Mouse (Mus musculus): ENCODE data around the gene Wdr86. TPM values are rescaled to one million over a fixed set of nuclear protein-coding genes. Genes with fewer than 3 reads are reported as not detected.
A peak's percentile ranks its signal among the peaks of the same experiment; 100 is the strongest.

The Wdr86 gene
- polyA plus RNA-seq, 1 experiment from 2014 or later = 5.6 TPM

DNA sequence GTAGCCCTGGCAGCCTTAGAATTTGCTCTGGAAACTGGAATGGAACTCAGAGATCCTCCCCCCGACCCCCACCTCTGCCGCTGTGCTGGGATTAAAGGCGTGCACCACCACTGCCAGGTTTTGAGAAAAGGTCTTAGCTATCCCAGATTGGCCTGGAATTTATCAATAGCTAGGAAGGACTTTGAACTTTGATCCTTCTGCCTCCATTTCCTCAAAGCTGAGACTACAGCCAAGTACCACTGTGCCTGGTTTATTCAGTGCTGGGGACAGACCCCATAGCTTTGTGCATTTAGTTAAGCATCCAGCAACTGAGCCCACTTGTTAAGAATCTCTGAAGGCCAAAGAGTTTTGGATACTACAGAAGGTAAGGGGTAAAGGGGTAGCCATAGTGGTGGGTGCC lies 26.4 kb upstream of the Wdr86 start:
- no peak for ATAC-seq (ENCODE audit: low FRiP score, low TSS enrichment)
- Histone ChIP-seq H3K9me3 (ENCODE audit: control insufficient read depth, low read length) (no peaks in the 10 kb centered on the region), H3K4me1 (ENCODE audit: control insufficient read depth, insufficient read depth, low read length) (peaks cover 4% of the 10 kb centered on the region; the same call in 1 of the 2 replicates), H3K4me3 (replicated peaks; ENCODE audit: low read depth, low read length) (no peak overlapping the region), H3K27me3 (ENCODE audit: control insufficient read depth, insufficient read depth, low read length) (no peaks in the 10 kb centered on the region), H3K27ac (replicated peaks; ENCODE audit: low read depth, low read length) (no peak overlapping the region), H3K9ac (replicated peaks; ENCODE audit: low read length) (no peak overlapping the region), H3K4me2 (ENCODE audit: low read length) (no peak overlapping the region), H3K36me3 (ENCODE audit: control insufficient read depth, insufficient read depth, low read length) (no peaks in the 10 kb centered on the region)
- WGBS = 53% methylated on average over 3 of the region's 3 CpGs
- DNase-seq = no peak

- Histone ChIP-seq H3K9me3 (ENCODE audit: control insufficient read depth, low read length) (no peaks in the 10 kb centered on the region), H3K4me2 (ENCODE audit: low read length) (peak overlapping the region; percentile 94), H3K36me3 (ENCODE audit: control insufficient read depth, insufficient read depth, low read length) (no peaks in the 10 kb centered on the region), H3K4me1 (ENCODE audit: control insufficient read depth, insufficient read depth, low read length) (peaks cover 20% of the 10 kb centered on the region), H3K27me3 (ENCODE audit: control insufficient read depth, insufficient read depth, low read length) (no peaks in the 10 kb centered on the region), H3K9ac (replicated peaks; ENCODE audit: low read length) (no peak overlapping the region), H3K27ac (replicated peaks; ENCODE audit: low read depth, low read length) (no peak overlapping the region), H3K4me3 (replicated peaks; ENCODE audit: low read depth, low read length) (no peak overlapping the region)
- WGBS = 8% methylated on average over 2 of the region's 2 CpGs
- DNase-seq (peak; percentile 27), ATAC-seq (ENCODE audit: low FRiP score, low TSS enrichment) (no peak)
Measured at GRCm38 (mm10) chr5:24752175-24752498, 21.6 kb upstream of the Wdr86 start.

DNA sequence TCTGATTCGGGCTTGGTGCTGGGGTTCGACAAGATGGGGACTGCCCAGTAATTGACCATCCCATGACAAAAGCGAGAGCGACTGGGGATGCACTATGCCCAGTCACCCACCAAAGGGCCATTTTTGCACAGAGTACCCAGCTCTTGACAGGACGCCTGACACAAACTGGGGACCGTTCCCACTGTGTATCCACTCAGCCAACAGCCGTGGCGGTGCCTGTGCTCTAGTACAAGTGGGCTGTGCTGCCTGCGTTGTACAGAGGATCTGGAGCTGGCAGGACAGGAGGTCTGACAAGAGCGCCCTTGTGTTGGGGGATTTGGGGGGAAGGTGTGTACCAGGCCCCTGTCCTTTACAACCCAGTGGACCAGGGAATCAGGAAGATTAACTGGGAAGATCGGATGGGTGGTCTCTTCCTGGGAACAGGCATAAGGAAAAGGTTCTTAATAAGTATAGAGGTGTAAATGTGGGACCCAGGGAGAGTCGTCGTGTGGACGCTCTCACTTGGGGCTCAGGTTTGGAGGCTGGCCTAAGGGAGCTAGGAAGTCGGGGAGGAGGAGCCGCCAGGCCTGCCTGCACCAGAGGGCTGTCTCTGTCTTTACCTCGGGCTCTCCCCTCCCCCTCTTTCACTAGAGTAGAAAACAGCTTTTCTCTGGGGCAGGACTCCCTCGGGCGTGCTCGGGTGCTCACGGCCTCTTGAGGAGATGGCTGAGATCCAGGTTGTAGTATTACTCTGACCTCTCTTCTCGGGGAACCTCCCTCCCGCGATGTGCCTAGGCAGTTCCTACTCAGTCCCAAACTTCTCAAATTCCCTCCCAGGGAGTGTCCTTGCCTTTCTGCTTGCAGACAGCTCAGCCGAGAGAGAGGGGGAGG lies 21.0 kb upstream of the Wdr86 start:
- peaks cover 20% of the 10 kb centered on the region for H3K4me1 ChIP-seq (ENCODE audit: control insufficient read depth, insufficient read depth, low read length)
- H3K27me3 ChIP-seq (ENCODE audit: control insufficient read depth, insufficient read depth, low read length) = no peaks in the 10 kb centered on the region
- no peaks in the 10 kb centered on the region for H3K9me3 ChIP-seq (ENCODE audit: control insufficient read depth, low read length)
- peak; percentile 68 for DNase-seq
- H3K4me3 ChIP-seq (replicated peaks; ENCODE audit: low read depth, low read length) = peak overlapping the region; percentile 58
- no peaks in the 10 kb centered on the region for H3K36me3 ChIP-seq (ENCODE audit: control insufficient read depth, insufficient read depth, low read length)
- peak overlapping the region; percentile 74 for H3K9ac ChIP-seq (replicated peaks; ENCODE audit: low read length)
- peak; percentile 39 for ATAC-seq (ENCODE audit: low FRiP score, low TSS enrichment)
- H3K27ac ChIP-seq (replicated peaks; ENCODE audit: low read depth, low read length) = peak overlapping the region; percentile 76
- 2% methylated on average over 25 of the region's 25 CpGs for WGBS
- H3K4me2 ChIP-seq (ENCODE audit: low read length) = peak overlapping the region; percentile 94

DNA sequence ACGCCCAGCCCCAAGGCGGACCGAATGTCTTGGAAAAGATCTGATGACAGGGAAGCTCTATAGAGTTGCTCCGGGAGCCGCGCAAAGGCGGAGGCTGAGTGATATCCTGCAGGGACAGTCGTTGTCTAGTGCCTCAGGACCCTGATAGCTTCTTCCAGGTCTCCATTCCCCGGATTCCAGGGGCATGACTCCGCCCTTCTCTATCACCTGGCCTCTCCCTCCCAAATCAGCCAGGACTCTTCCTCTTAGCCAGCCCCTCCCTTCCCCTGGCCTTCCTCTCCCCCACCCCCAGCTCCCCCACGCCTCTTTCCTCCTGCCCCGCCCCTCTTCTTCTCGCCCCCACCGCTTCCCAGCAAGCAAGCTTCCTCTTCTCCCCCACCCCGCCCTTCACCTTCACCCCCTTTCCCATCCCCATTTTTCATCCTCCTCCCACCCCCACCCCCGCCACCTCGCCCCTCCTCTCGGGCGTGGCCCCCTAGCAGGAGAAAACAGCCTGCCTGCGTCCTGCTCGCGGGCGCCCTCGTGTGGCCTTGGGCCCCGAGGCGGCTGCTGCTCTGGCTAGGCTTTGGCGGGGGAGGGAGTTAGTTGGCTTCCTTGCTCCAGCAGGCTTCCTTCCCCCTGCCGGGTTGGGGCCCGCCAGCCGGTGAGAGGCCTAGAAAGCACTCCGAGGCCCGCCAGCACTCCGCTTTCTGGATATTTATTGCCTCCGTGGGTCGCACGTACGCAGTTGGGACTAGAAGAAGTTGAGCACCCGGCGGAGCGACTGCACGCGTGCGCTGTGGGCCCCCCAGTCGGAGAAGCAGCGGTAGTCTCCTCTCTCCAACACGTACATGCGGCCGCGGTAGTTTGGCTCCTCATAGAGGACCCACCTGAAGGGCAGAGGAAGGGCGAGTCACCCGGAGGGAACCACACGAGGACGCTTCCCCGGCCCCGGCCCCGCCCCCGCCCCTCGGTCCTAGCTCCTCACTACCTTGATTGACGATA lies 20.1 kb upstream of the Wdr86 start:
- Histone ChIP-seq H3K36me3 (ENCODE audit: control insufficient read depth, insufficient read depth, low read length) (no peaks in the 10 kb centered on the region), H3K4me3 (replicated peaks; ENCODE audit: low read depth, low read length) (peak overlapping the region; percentile 58), H3K4me2 (ENCODE audit: low read length) (peak overlapping the region; percentile 94), H3K9me3 (ENCODE audit: control insufficient read depth, low read length) (no peaks in the 10 kb centered on the region), H3K4me1 (ENCODE audit: control insufficient read depth, insufficient read depth, low read length) (peaks cover 20% of the 10 kb centered on the region), H3K27ac (replicated peaks; ENCODE audit: low read depth, low read length) (peak overlapping the region; percentile 76), H3K27me3 (ENCODE audit: control insufficient read depth, insufficient read depth, low read length) (no peaks in the 10 kb centered on the region), H3K9ac (replicated peaks; ENCODE audit: low read length) (peak overlapping the region; percentile 74)
- peak; percentile 95 for DNase-seq
- 2% methylated on average over 58 of the region's 59 CpGs for WGBS
- peak; percentile 85 for ATAC-seq (ENCODE audit: low FRiP score, low TSS enrichment)

GRCm38 (mm10) chr5:24749731-24750130 lies 19.2 kb upstream of the Wdr86 start:
- H3K9ac ChIP-seq (replicated peaks; ENCODE audit: low read length) = peak overlapping the region; percentile 74
- peak overlapping the region; percentile 58 for H3K4me3 ChIP-seq (replicated peaks; ENCODE audit: low read depth, low read length)
- H3K4me2 ChIP-seq (ENCODE audit: low read length) = peak overlapping the region; percentile 94
- peaks cover 20% of the 10 kb centered on the region for H3K4me1 ChIP-seq (ENCODE audit: control insufficient read depth, insufficient read depth, low read length)
- DNase-seq = peak; percentile 4
- WGBS = 54% methylated on average over 5 of the region's 5 CpGs
- no peaks in the 10 kb centered on the region for H3K27me3 ChIP-seq (ENCODE audit: control insufficient read depth, insufficient read depth, low read length)
- no peaks in the 10 kb centered on the region for H3K9me3 ChIP-seq (ENCODE audit: control insufficient read depth, low read length)
- H3K27ac ChIP-seq (replicated peaks; ENCODE audit: low read depth, low read length) = peak overlapping the region; percentile 68; the same call in 1 of the 2 replicates
- no peaks in the 10 kb centered on the region for H3K36me3 ChIP-seq (ENCODE audit: control insufficient read depth, insufficient read depth, low read length)
- no peak for ATAC-seq (ENCODE audit: low FRiP score, low TSS enrichment)

DNA sequence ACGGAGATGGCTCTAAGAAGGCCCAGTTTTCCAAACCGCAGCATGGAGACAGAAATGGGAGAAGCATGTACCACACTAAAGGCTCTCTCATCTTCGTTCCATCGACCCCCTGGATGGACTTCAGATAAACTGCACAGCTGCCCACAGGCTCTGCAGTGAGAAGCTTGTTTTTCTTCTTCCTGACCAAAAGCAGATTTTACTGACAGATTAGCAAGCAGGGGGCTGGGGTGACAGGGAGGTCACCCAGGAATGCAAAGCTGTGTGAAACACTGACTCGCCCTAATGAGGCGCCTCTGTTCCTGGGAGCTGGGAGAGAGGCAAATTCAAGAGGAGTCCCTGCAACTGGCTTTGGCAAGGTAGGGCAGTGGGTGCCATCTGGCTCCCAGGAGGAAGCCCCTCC lies 17.0 kb upstream of the Wdr86 start:
- 14% methylated on average over 6 of the region's 6 CpGs for WGBS
- no peak overlapping the region for H3K27ac ChIP-seq (replicated peaks; ENCODE audit: low read depth, low read length)
- H3K4me2 ChIP-seq (ENCODE audit: low read length) = no peak overlapping the region
- H3K9ac ChIP-seq (replicated peaks; ENCODE audit: low read length) = no peak overlapping the region
- H3K36me3 ChIP-seq (ENCODE audit: control insufficient read depth, insufficient read depth, low read length) = no peaks in the 10 kb centered on the region
- H3K9me3 ChIP-seq (ENCODE audit: control insufficient read depth, low read length) = no peaks in the 10 kb centered on the region
- no peaks in the 10 kb centered on the region for H3K27me3 ChIP-seq (ENCODE audit: control insufficient read depth, insufficient read depth, low read length)
- H3K4me1 ChIP-seq (ENCODE audit: control insufficient read depth, insufficient read depth, low read length) = peaks cover 20% of the 10 kb centered on the region
- ATAC-seq (ENCODE audit: low FRiP score, low TSS enrichment) (no peak), DNase-seq (no peak)
- no peak overlapping the region for H3K4me3 ChIP-seq (replicated peaks; ENCODE audit: low read depth, low read length)

DNA sequence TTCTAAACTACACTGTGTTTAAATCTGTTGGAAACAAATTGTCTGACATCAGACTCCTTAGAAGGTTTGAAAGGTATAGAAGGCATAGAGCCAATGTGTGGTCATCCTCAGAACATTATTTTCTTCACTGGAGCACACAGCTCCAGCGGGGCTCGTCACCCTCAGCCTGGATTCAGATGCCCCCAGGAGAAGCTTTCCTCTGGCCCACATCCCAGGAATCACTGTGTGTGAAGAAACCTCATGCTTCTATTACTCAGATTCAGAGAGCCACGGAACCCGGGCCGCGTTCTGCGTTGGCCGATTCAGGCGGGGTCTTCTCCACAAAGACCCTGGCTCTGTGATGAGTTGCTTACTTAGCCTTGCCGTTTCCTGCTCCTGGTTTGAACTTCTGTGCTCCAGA lies 13.4 kb upstream of the Wdr86 start:
- ATAC-seq (ENCODE audit: low FRiP score, low TSS enrichment) = no peak

DNA sequence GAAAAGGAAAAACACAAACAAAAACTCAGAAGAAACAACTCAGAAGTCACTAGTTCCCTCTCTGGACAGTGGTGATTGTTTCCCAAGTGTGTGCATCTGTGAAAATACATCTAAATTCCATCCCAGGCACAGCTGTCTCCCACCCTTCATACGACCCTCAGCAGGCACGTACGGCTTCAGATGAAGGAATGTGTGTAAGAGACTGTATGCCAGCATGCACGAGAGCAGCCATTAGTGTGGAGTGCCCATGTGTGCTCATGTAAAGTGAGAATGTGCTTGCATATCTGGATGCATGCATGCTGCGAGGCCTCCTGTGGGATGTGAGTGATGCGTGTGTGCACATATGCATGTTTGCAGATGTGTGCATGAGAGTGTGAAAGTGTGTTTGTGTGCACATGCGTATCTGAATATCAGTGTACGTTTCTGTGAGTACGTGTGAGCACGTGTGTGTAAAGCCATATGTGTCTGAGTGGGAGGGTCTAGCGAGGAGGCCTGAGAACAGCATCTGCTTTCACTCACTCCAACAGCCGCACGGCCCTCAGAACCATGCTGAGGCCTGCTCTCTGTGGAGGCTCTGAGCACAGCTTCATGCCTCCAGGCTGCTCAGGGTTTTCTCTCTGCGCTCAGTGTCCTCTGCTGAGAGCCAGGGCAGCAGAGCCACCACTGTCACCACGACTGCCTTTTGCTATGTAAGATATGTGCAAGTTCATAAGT lies 10.8 kb upstream of the Wdr86 start:
- Histone ChIP-seq H3K27me3 (ENCODE audit: control insufficient read depth, insufficient read depth, low read length) (no peaks in the 10 kb centered on the region), H3K9ac (replicated peaks; ENCODE audit: low read length) (no peak overlapping the region), H3K9me3 (ENCODE audit: control insufficient read depth, low read length) (no peaks in the 10 kb centered on the region), H3K27ac (replicated peaks; ENCODE audit: low read depth, low read length) (no peak overlapping the region), H3K4me1 (ENCODE audit: control insufficient read depth, insufficient read depth, low read length) (no peaks in the 10 kb centered on the region), H3K4me2 (ENCODE audit: low read length) (no peak overlapping the region), H3K4me3 (replicated peaks; ENCODE audit: low read depth, low read length) (no peak overlapping the region), H3K36me3 (ENCODE audit: control insufficient read depth, insufficient read depth, low read length) (no peaks in the 10 kb centered on the region)
- ATAC-seq (ENCODE audit: low FRiP score, low TSS enrichment) (no peak), DNase-seq (no peak)
- 80% methylated on average over 15 of the region's 15 CpGs for WGBS

More for the DNA sequence above, 13.4 kb upstream of the Wdr86 start:
- H3K4me3 ChIP-seq (replicated peaks; ENCODE audit: low read depth, low read length) = no peak overlapping the region
- H3K27me3 ChIP-seq (ENCODE audit: control insufficient read depth, insufficient read depth, low read length) = no peaks in the 10 kb centered on the region
- 95% methylated on average over 10 of the region's 10 CpGs for WGBS
- H3K27ac ChIP-seq (replicated peaks; ENCODE audit: low read depth, low read length) = no peak overlapping the region
- no peak overlapping the region for H3K9ac ChIP-seq (replicated peaks; ENCODE audit: low read length)
- H3K9me3 ChIP-seq (ENCODE audit: control insufficient read depth, low read length) = no peaks in the 10 kb centered on the region
- H3K4me2 ChIP-seq (ENCODE audit: low read length) = no peak overlapping the region
- H3K36me3 ChIP-seq (ENCODE audit: control insufficient read depth, insufficient read depth, low read length) = no peaks in the 10 kb centered on the region
- no peak for DNase-seq
- H3K4me1 ChIP-seq (ENCODE audit: control insufficient read depth, insufficient read depth, low read length) = no peaks in the 10 kb centered on the region

Data from midbrain, embryonic 14.5 days (tissue).